Mouse (Mus musculus) layer of hippocampus, adult 11-12 months (tissue): Measurements from ENCODE around the gene Mtmr4.

Experiments
- DNase-seq: peaks from one replicate; pipeline ENCODE4 v3.0.0; 2022; ENCODE audit warnings: low spot score

Mtmr4 gene

DNA sequence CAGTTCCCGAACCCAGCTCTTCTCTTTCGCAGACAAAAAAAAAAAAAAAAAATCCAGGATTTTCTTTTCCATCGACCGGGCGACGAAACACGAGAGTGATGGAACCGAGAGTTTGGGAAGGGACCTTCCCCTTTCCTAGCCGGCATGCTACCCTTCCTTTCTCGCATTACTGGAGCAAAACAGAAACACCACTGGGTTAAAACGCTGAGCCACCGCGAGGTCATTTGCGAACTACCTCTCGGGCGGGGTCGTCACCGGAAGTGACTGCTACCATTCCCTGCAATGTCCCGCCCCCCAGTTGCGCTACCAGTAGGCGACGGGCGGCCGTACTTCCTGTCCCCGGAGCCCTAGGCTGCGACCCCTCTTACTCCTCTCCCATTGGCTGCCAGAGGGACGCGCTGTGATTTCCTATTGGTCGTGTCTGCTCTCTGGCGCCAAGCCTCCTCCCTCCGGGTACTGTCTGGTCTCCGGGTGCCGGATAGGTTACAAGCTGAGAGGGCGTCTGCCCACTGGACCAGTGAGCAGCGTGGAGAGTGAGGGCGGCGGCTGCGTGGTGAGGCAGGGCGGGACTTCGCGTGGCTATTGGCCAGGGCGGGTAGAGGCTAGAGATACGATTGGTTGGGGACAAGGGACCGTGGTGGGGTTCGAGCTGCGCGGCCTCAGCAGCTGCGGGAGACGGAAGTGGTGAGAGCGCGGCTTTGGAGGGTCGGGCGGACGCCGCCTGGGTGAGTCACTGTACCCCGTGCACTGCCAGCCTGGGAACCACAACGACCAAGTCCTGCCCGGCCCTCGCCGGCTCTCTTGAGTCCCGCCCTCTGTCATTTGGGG is at the start of gene Mtmr4:
TSS of gene Mtmr4 (plus strand) at position 637 of the 828 bp plus-strand sequence.
- peak; percentile 100 for DNase-seq

DNA sequence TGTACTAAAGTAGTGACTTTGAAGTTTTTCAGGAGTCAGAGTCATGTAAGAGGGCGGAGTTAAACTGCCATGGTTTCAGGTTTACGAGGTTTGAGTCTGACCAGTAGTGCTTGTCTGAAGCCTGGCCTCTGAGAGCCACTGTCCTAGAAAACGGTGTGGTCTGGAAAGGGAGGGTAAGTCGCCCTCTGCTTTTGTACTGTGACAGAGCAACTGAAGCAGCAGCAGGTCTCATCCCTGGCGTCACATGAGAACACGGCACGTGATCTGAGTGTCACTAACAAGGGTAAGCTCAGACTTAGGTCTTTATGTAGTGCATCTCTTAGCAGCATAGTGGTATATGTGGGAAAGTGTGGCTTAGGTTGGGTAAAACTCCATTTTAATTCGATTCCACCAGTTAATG is 49.7 kb upstream of the Mtmr4 start:
- DNase-seq = no peak

DNA sequence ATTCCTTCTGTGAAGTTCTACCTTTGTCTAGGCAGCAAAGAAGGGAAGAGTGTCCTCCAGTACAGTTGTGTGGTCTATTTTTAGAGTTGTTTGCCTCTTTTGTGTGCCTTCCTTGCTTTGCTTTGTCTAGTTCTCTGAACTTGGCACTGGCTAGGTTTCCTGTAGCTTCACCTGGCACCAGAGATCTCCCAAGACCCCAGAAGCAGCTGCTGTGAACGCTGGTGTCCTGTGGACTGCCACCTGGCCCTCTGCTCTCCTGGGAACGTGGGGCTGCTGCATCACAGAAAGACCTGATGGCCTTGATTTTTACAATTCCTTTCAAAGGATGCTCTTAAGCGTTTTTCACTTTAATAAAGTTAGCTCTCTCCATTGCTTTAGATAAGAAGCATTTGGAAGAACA is 49.1 kb upstream of the Mtmr4 start:
- DNase-seq = no peak

DNA sequence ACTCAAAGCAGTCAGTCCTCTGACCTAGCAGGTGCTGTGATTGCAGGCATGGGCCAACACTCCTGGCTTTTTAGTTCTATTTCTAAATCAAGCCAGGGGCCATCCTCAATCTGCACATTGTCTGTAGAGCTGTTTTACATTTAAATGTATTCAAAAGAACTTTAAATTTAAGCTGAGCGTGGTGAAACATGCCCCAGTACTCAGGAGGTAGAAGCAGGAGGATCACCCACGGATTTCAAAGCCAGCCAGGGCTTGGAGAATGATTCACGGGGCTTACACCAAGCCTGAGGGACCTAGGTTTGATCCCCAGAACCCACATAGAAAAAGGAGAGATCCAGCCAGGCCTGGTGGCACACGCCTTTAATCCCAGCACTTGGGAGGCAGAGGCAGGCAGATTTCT is 38.6 kb upstream of the Mtmr4 start:
- DNase-seq = no peak

- DNase-seq = no peak
Measured at GRCm38 (mm10) chr11:87554386-87554785, 37.6 kb upstream of the Mtmr4 start.

- DNase-seq = no peak
Measured at GRCm38 (mm10) chr11:87555106-87555703, 36.8 kb upstream of the Mtmr4 start.

GRCm38 (mm10) chr11:87561208-87561607 is 30.8 kb upstream of the Mtmr4 start:
- no peak for DNase-seq

DNA sequence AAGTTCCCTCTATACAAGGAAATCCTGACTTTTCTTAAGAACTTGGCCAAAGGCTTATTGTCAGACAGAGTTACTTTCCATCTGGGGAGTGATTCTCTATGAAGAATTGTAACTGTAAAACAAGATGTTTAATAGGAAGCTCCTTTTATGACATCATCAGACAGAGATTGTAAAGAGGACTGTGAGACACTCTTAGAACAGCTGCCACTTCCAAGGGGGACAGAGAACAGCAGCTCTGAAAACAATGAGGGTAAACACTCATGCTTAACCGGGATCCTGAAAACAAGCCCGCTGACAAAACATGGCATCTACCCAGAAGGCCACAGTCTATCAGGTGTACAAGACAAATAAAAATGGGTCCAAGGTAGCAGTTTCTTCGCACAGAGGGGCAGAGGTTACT is 25.5 kb upstream of the Mtmr4 start, which contains the start of gene Gm11492:
TSS of gene Gm11492 (plus strand) at position 153 of the 400 bp plus-strand sequence.
- no peak for DNase-seq

GRCm38 (mm10) chr11:87568255-87568953 is 23.6 kb upstream of the Mtmr4 start, which contains the start of gene Sept4:
Sept4 (plus strand) TSS chr11:87568903.
- no peak for DNase-seq

- DNase-seq = no peak
Measured at GRCm38 (mm10) chr11:87570743-87571142, 21.2 kb upstream of the Mtmr4 start.

- DNase-seq = no peak
Measured at GRCm38 (mm10) chr11:87571361-87571950, 20.5 kb upstream of the Mtmr4 start.

GRCm38 (mm10) chr11:87573751-87574150 is 18.2 kb upstream of the Mtmr4 start:
- no peak for DNase-seq

DNA sequence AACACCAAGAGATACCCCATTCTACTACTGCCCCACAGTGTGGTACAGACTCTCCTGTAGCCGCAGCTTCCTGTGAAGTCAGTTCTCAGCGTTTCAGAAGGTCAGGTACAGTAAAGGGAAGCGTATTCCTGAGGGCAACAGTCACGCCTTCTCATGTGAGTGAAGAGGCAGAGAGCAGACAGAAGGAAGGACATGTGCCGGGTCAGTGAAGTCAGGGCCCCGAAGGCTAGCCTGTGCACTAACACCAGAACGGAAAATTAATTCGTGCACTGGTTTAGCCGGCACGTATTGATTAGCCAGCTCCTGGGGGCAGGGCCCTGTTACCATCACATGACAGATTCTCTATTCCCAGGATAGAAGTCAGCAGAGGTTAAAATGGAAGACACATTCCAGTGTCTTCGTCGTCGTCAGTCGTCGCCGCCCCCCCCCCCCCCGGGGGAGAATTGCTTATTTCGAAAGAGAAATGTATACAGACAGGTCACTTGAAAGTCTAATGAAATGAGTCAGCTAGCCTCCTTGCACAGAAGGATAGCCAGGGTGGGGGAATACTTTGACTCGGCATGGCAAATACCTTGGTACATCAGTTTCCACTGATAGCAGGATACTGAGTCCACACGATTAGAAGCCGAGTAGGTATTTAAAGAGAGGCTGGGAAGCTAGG is 17.3 kb upstream of the Mtmr4 start:
- DNase-seq = no peak

- DNase-seq = no peak
Measured at GRCm38 (mm10) chr11:87577601-87578248, 14.2 kb upstream of the Mtmr4 start.

DNA sequence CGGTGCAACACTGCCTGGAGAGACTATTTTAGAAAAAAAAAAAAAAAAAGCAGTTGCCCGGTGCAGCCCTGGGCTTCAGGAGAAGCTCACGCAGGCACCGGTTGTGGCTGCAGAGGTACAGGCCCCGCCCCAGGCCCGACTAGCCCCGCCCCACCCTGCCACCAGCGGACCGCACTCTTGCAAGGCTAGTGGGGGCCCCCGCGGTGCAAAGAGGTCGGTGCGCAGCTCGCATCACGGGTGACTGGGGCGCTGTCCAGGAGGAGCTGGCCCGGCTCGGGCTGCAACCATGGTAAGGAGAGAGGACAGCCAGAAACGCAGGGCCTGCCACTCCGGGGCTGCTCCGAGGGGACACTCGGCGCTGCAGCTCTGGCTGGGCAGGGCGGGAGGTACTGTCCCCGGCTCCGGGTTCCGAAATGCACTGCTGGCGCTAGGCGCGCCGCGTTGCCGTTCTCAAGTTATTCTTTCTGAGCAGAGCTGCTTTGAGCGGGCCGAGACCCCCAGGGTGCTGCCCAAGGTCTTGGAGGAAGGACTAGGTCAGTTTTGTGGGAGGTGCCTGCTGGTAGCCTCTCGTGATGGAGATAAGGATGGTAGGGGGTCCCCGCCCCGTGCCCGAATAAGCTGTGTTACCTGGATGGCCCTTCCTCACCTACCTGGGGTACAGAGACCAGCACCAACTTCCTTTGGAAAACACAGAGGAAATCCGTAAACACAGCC is 13.6 kb upstream of the Mtmr4 start:
- peak; percentile 70 for DNase-seq

GRCm38 (mm10) chr11:87578963-87579601 is 12.9 kb upstream of the Mtmr4 start:
- DNase-seq = no peak

- no peak for DNase-seq
Measured at GRCm38 (mm10) chr11:87579713-87580112, 12.2 kb upstream of the Mtmr4 start.

DNA sequence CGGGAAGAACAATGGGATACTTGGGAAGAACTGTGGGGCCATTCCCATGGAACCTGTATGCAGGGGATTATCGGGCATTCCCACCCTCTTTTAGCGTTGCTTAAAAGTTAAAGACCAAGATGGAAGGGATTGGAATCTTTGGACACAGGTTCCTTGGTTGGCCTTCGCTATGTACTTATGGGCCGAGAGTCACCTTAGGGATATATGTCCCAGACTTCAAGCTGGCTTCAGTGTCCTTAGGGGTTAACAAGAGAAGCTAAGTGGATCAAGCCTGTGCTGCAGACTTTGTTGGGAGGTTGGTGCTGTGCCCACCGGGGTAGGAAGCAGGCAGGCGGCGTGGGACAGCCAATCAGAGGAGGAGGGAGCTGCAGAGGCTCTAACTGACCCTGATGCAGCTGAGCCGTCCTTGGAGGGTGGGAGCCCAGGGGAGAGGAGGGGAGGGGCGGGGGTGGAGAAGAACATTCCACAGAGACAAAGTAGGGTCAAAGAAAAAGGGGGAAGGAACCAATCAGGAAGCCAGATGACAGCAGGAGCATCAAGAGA is 11.3 kb upstream of the Mtmr4 start:
- no peak for DNase-seq

DNA sequence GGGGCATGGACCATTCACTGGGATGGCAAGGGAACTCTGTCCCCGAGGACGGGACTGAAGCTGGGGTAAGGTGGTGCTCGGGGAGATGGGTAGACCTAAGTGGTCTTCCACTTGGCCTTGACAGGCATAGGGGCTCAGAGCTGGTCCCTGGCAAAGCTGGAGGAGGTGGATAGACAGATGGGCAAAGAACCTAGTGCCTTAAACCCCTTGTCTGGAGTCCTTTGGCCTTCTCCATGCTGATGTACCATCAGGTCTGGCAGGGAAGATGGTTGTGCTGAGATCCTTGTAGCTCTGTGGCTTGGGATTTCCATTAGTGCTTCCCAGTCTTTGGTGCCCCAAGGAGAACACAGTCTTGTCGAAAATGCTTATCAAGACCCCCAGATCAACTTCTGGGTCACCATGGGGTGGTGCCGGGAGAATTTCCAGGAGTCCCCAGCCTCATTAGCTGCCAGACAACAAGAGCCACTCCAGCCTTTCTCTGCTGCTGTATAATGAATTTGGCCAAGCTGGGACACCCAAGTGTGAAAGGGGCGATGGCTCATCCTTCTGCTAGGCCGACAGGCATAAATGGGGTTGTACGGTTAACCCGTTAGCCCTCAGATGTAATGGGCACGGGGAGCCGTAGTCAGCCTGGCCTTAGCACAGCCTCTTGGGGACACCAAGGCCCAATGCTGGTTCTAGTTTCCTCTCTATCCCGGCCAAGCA is 10.6 kb upstream of the Mtmr4 start:
- no peak for DNase-seq
